Mouse (Mus musculus) kidney, adult 2 months (tissue): ENCODE measurements around the gene Ttll3. TPM values are rescaled to one million over a fixed set of nuclear protein-coding genes. Genes with fewer than 3 reads are reported as not detected.

Source experiments
- DNase-seq: peaks from one replicate; pipeline ENCODE4 v3.0.0; 2021
- H3K27ac ChIP-seq: fragments of 200-500 bp; 2 replicates; pipeline ENCODE4 v1.5.1; 2012; ENCODE audit warnings: low read depth, low read length, control low read depth, inconsistent platforms; ENCODE audit not compliant: insufficient read depth
- H3K27me3 ChIP-seq: fragments of 200-500 bp; replicated peaks from 2 replicates; pipeline ENCODE4 v1.6.1; 2012; ENCODE audit warnings: mild to moderate bottlenecking, moderate library complexity, low read length, inconsistent platforms; ENCODE audit not compliant: control insufficient read depth, insufficient read depth
- H3K36me3 ChIP-seq: fragments of 200-500 bp; 2 replicates; pipeline ENCODE4 v1.6.1; 2012; ENCODE audit warnings: mild to moderate bottlenecking, moderate library complexity, low read length, inconsistent platforms; ENCODE audit not compliant: control insufficient read depth, insufficient read depth
- H3K4me1 ChIP-seq: fragments of 200-500 bp; 2 replicates; pipeline ENCODE4 v1.6.1; 2011; ENCODE audit warnings: low read length; ENCODE audit not compliant: control insufficient read depth, insufficient read depth
- H3K4me3 ChIP-seq: fragments of 200-500 bp; 2 replicates; pipeline ENCODE4 v1.5.1; 2011; ENCODE audit warnings: mild to moderate bottlenecking, low read depth, low read length, control low read depth; ENCODE audit not compliant: insufficient read depth
- CTCF ChIP-seq: fragments of 200-500 bp; conservative IDR thresholded peaks from 2 replicates; pipeline ENCODE4 v1.5.1; 2011; ENCODE audit warnings: low read depth, mild to moderate bottlenecking, control low read depth, low read length, moderate library complexity, mixed read lengths; ENCODE audit not compliant: insufficient read depth, insufficient read length
- POLR2A ChIP-seq: fragments of 200-500 bp; IDR thresholded peaks from one replicate; pipeline ENCODE4 v1.6.1; 2011; ENCODE audit warnings: low read depth, low read length, control low read depth
- WGBS: fragments of 180-500 bp; shearing (Covaris S2); methylation state at CpG from one replicate; pipeline ENCODE4 v1.1.7; 2018; 5-methylcytosine and 5-hydroxymethylcytosine counted together
- polyA plus RNA-seq: library from polyadenylated mRNA; depleted of rRNA; stranded (reverse); fragments of >200 nt; gene quantifications from 2 replicates; pipeline ENCODE4 v1.2.3, GENCODE M21; 2012

Ttll3 gene
- polyA plus RNA-seq, 1 experiment = 5.9 TPM

GRCm38 (mm10) chr6:113351161-113351560 lies 37.9 kb upstream of the Ttll3 start:
- no peak for DNase-seq
- Histone ChIP-seq H3K27me3 (no peaks in the 10 kb centered on the region), H3K36me3 (no peaks in the 10 kb centered on the region), H3K4me1 (no peaks in the 10 kb centered on the region), H3K4me3 (no peak overlapping the region), H3K27ac (no peak overlapping the region)
- TF ChIP-seq POLR2A (no peak), CTCF (no peak)
- 76% methylated on average over 1 of the region's 1 CpGs for WGBS

- Histone ChIP-seq H3K27ac (no peak overlapping the region), H3K27me3 (no peaks in the 10 kb centered on the region), H3K36me3 (no peaks in the 10 kb centered on the region), H3K4me3 (no peak overlapping the region), H3K4me1 (no peaks in the 10 kb centered on the region)
- DNase-seq = no peak
- no peak for TF ChIP-seq CTCF
- no peak for TF ChIP-seq POLR2A
- WGBS = 72% methylated on average over 10 of the region's 10 CpGs
Observed at GRCm38 (mm10) chr6:113351653-113352052, 37.4 kb upstream of the Ttll3 start.

GRCm38 (mm10) chr6:113352820-113353219 lies 36.2 kb upstream of the Ttll3 start:
- TF ChIP-seq CTCF (no peak), POLR2A (no peak)
- H3K27ac ChIP-seq = no peak overlapping the region
- no peaks in the 10 kb centered on the region for H3K4me1 ChIP-seq
- no peak for DNase-seq
- WGBS = 75% methylated on average over 3 of the region's 3 CpGs
- H3K27me3 ChIP-seq = no peaks in the 10 kb centered on the region
- no peaks in the 10 kb centered on the region for H3K36me3 ChIP-seq
- no peak overlapping the region for H3K4me3 ChIP-seq

GRCm38 (mm10) chr6:113353696-113354095 lies 35.4 kb upstream of the Ttll3 start:
- TF ChIP-seq POLR2A (no peak), CTCF (no peak)
- Histone ChIP-seq H3K4me3 (no peak overlapping the region), H3K27me3 (no peaks in the 10 kb centered on the region), H3K27ac (no peak overlapping the region), H3K4me1 (no peaks in the 10 kb centered on the region), H3K36me3 (no peaks in the 10 kb centered on the region)
- 67% methylated on average over 3 of the region's 3 CpGs for WGBS
- DNase-seq = no peak

- TF ChIP-seq CTCF = no peak
- no peak for TF ChIP-seq POLR2A
- no peaks in the 10 kb centered on the region for H3K27me3 ChIP-seq
- H3K27ac ChIP-seq = no peak overlapping the region
- H3K4me1 ChIP-seq = no peaks in the 10 kb centered on the region
- no peak overlapping the region for H3K4me3 ChIP-seq
- WGBS = 84% methylated on average over 4 of the region's 4 CpGs
- H3K36me3 ChIP-seq = no peaks in the 10 kb centered on the region
- no peak for DNase-seq
Observed at GRCm38 (mm10) chr6:113361476-113361875, 27.6 kb upstream of the Ttll3 start.

GRCm38 (mm10) chr6:113362241-113362640 lies 26.8 kb upstream of the Ttll3 start:
- TF ChIP-seq CTCF = no peak
- TF ChIP-seq POLR2A = no peak
- Histone ChIP-seq H3K36me3 (no peaks in the 10 kb centered on the region), H3K4me1 (no peaks in the 10 kb centered on the region), H3K27me3 (no peaks in the 10 kb centered on the region), H3K4me3 (no peak overlapping the region), H3K27ac (no peak overlapping the region)
- no peak for DNase-seq
- WGBS = 100% methylated on average over 1 of the region's 1 CpGs

GRCm38 (mm10) chr6:113364518-113365135 lies 24.4 kb upstream of the Ttll3 start:
- Histone ChIP-seq H3K36me3 (no peaks in the 10 kb centered on the region), H3K4me1 (no peaks in the 10 kb centered on the region), H3K27ac (no peak overlapping the region), H3K4me3 (no peak overlapping the region), H3K27me3 (no peaks in the 10 kb centered on the region)
- no peak for DNase-seq
- 80% methylated on average over 8 of the region's 8 CpGs for WGBS
- TF ChIP-seq POLR2A (no peak), CTCF (no peak)

- no peak overlapping the region for H3K27ac ChIP-seq
- H3K4me3 ChIP-seq = no peak overlapping the region
- H3K36me3 ChIP-seq = no peaks in the 10 kb centered on the region; the same call in 1 of the 2 replicates
- TF ChIP-seq POLR2A = no peak
- TF ChIP-seq CTCF = no peak
- WGBS = 93% methylated on average over 6 of the region's 6 CpGs
- H3K4me1 ChIP-seq = peaks cover 3% of the 10 kb centered on the region; the same call in 1 of the 2 replicates
- no peaks in the 10 kb centered on the region for H3K27me3 ChIP-seq
- DNase-seq = no peak
Observed at GRCm38 (mm10) chr6:113366639-113367038, 22.4 kb upstream of the Ttll3 start.
